Mouse (Mus musculus): ENCODE measurements around the gene Ppp1r16b. TPM values are rescaled to one million over a fixed set of nuclear protein-coding genes. Genes with fewer than 3 reads are reported as not detected.

The Ppp1r16b gene
- polyA plus RNA-seq, 1 experiment from 2014 or later = 4.1 TPM

GRCm38 (mm10) chr2:158651159-158651908 lies 13.9 kb upstream of the Ppp1r16b start:
- Histone ChIP-seq H3K9me3 (no peaks in the 10 kb centered on the region), H3K27me3 (no peaks in the 10 kb centered on the region), H3K9ac (no peak overlapping the region), H3K4me2 (no peak overlapping the region), H3K4me3 (no peak overlapping the region), H3K4me1 (no peaks in the 10 kb centered on the region), H3K36me3 (no peaks in the 10 kb centered on the region), H3K27ac (no peak overlapping the region)
- 61% methylated on average over 7 of the region's 7 CpGs for WGBS
- ATAC-seq (ENCODE audit: insufficient number of reproducible peaks, low FRiP score, low TSS enrichment, low read depth) = no peak

GRCm38 (mm10) chr2:158652985-158653384 lies 12.2 kb upstream of the Ppp1r16b start:
- 7% methylated on average over 4 of the region's 4 CpGs for WGBS
- H3K27ac ChIP-seq = no peak overlapping the region
- H3K4me1 ChIP-seq = no peaks in the 10 kb centered on the region
- H3K9ac ChIP-seq = no peak overlapping the region
- no peak overlapping the region for H3K4me3 ChIP-seq
- no peak overlapping the region for H3K4me2 ChIP-seq
- no peaks in the 10 kb centered on the region for H3K27me3 ChIP-seq
- H3K36me3 ChIP-seq = no peaks in the 10 kb centered on the region
- ATAC-seq (ENCODE audit: insufficient number of reproducible peaks, low FRiP score, low TSS enrichment, low read depth) = no peak
- no peaks in the 10 kb centered on the region for H3K9me3 ChIP-seq

- Histone ChIP-seq H3K4me3 (no peak overlapping the region), H3K9ac (no peak overlapping the region), H3K36me3 (no peaks in the 10 kb centered on the region), H3K4me1 (peaks cover 9% of the 10 kb centered on the region; the same call in 1 of the 2 replicates), H3K4me2 (no peak overlapping the region), H3K9me3 (no peaks in the 10 kb centered on the region), H3K27me3 (no peaks in the 10 kb centered on the region), H3K27ac (peak overlapping the region; percentile 38; the same call in 1 of the 2 replicates)
- 79% methylated on average over 9 of the region's 9 CpGs for WGBS
- no peak for ATAC-seq (ENCODE audit: insufficient number of reproducible peaks, low FRiP score, low TSS enrichment, low read depth)
Measured at GRCm38 (mm10) chr2:158654717-158655116, 10.5 kb upstream of the Ppp1r16b start.

GRCm38 (mm10) chr2:158655806-158656205 lies 9.4 kb upstream of the Ppp1r16b start:
- Histone ChIP-seq H3K27ac (no peak overlapping the region), H3K36me3 (no peaks in the 10 kb centered on the region), H3K4me3 (no peak overlapping the region), H3K9me3 (no peaks in the 10 kb centered on the region), H3K27me3 (no peaks in the 10 kb centered on the region), H3K4me2 (no peak overlapping the region), H3K9ac (no peak overlapping the region), H3K4me1 (peaks cover 9% of the 10 kb centered on the region; the same call in 1 of the 2 replicates)
- 70% methylated on average over 4 of the region's 4 CpGs for WGBS
- no peak for ATAC-seq (ENCODE audit: insufficient number of reproducible peaks, low FRiP score, low TSS enrichment, low read depth)

- peak; percentile 40; the same call in 1 of the 2 replicates for ATAC-seq (ENCODE audit: insufficient number of reproducible peaks, low FRiP score, low TSS enrichment, low read depth)
Measured at GRCm38 (mm10) chr2:158658822-158659221, 6.4 kb upstream of the Ppp1r16b start.

GRCm38 (mm10) chr2:158659346-158659745 lies 5.9 kb upstream of the Ppp1r16b start:
- peak overlapping the region; percentile 23; the same call in 1 of the 2 replicates for H3K27ac ChIP-seq
- WGBS = 72% methylated on average over 3 of the region's 3 CpGs
- H3K4me2 ChIP-seq = no peak overlapping the region
- H3K4me3 ChIP-seq = no peak overlapping the region
- H3K9ac ChIP-seq = no peak overlapping the region
- H3K36me3 ChIP-seq = no peaks in the 10 kb centered on the region
- H3K9me3 ChIP-seq = no peaks in the 10 kb centered on the region
- peaks cover 9% of the 10 kb centered on the region; the same call in 1 of the 2 replicates for H3K4me1 ChIP-seq
- H3K27me3 ChIP-seq = no peaks in the 10 kb centered on the region
- no peak for ATAC-seq (ENCODE audit: insufficient number of reproducible peaks, low FRiP score, low TSS enrichment, low read depth)

More at GRCm38 (mm10) chr2:158658822-158659221, 6.4 kb upstream of the Ppp1r16b start:
- no peaks in the 10 kb centered on the region for H3K27me3 ChIP-seq
- no peaks in the 10 kb centered on the region for H3K36me3 ChIP-seq
- no peak overlapping the region for H3K4me3 ChIP-seq
- no peak overlapping the region for H3K9ac ChIP-seq
- H3K27ac ChIP-seq = peak overlapping the region; percentile 23; the same call in 1 of the 2 replicates
- peaks cover 9% of the 10 kb centered on the region; the same call in 1 of the 2 replicates for H3K4me1 ChIP-seq
- no peaks in the 10 kb centered on the region for H3K9me3 ChIP-seq
- no peak overlapping the region for H3K4me2 ChIP-seq
- 26% methylated on average over 6 of the region's 6 CpGs for WGBS

- H3K27ac ChIP-seq = no peak overlapping the region
- ATAC-seq (ENCODE audit: insufficient number of reproducible peaks, low FRiP score, low TSS enrichment, low read depth) = no peak
- H3K9ac ChIP-seq = no peak overlapping the region
- 51% methylated on average over 13 of the region's 13 CpGs for WGBS
- H3K36me3 ChIP-seq = no peaks in the 10 kb centered on the region
- no peak overlapping the region for H3K4me2 ChIP-seq
- H3K27me3 ChIP-seq = peaks cover 59% of the 10 kb centered on the region
- H3K4me3 ChIP-seq = 0 out of 2 replicates have a peak overlapping the region, but pooled peaks have one; percentile 48
- peaks cover 20% of the 10 kb centered on the region for H3K4me1 ChIP-seq
- no peaks in the 10 kb centered on the region for H3K9me3 ChIP-seq
Measured at GRCm38 (mm10) chr2:158666071-158666800, 1.0 kb downstream of the Ppp1r16b start.

GRCm38 (mm10) chr2:158667022-158667670 lies 1.9 kb downstream of the Ppp1r16b start:
- H3K9ac ChIP-seq = peak overlapping the region; percentile 28

GRCm38 (mm10) chr2:158667671-158668432 lies 2.7 kb downstream of the Ppp1r16b start:
- under 1% methylated on average over 50 of the region's 54 CpGs for WGBS
- H3K9ac ChIP-seq = peak overlapping the region; percentile 28; the same call in 1 of the 2 replicates
- no peak for ATAC-seq (ENCODE audit: insufficient number of reproducible peaks, low FRiP score, low TSS enrichment, low read depth)
- H3K4me3 ChIP-seq = peak overlapping the region; percentile 48
- no peaks in the 10 kb centered on the region for H3K9me3 ChIP-seq
- H3K4me2 ChIP-seq = peak overlapping the region; percentile 97
- H3K4me1 ChIP-seq = peaks cover 20% of the 10 kb centered on the region
- H3K27ac ChIP-seq = no peak overlapping the region
- H3K27me3 ChIP-seq = peaks cover 59% of the 10 kb centered on the region
- H3K36me3 ChIP-seq = no peaks in the 10 kb centered on the region

More at GRCm38 (mm10) chr2:158667022-158667670, 1.9 kb downstream of the Ppp1r16b start:
- Histone ChIP-seq H3K4me3 (peak overlapping the region; percentile 48), H3K9me3 (no peaks in the 10 kb centered on the region), H3K27me3 (peaks cover 59% of the 10 kb centered on the region), H3K4me1 (peaks cover 20% of the 10 kb centered on the region), H3K4me2 (peak overlapping the region; percentile 97), H3K27ac (no peak overlapping the region), H3K36me3 (no peaks in the 10 kb centered on the region)
- ATAC-seq (ENCODE audit: insufficient number of reproducible peaks, low FRiP score, low TSS enrichment, low read depth) = peak; percentile 41; the same call in 1 of the 2 replicates
- under 1% methylated on average over 47 of the region's 47 CpGs for WGBS

- Histone ChIP-seq H3K36me3 (no peaks in the 10 kb centered on the region), H3K9me3 (no peaks in the 10 kb centered on the region), H3K4me1 (peaks cover 26% of the 10 kb centered on the region), H3K27ac (no peak overlapping the region), H3K4me3 (peak overlapping the region; percentile 48), H3K9ac (no peak overlapping the region), H3K4me2 (peak overlapping the region; percentile 97), H3K27me3 (peaks cover 59% of the 10 kb centered on the region)
- no peak for ATAC-seq (ENCODE audit: insufficient number of reproducible peaks, low FRiP score, low TSS enrichment, low read depth)
- 16% methylated on average over 23 of the region's 23 CpGs for WGBS
Measured at GRCm38 (mm10) chr2:158668433-158669010, 3.3 kb downstream of the Ppp1r16b start.

All from limb, embryonic 15.5 days (tissue).